Mouse (Mus musculus): ENCODE measurements around the gene Myb. TPM values are rescaled to one million over a fixed set of nuclear protein-coding genes. Genes with fewer than 3 reads are reported as not detected.

The Myb gene
- polyA plus RNA-seq, 1 experiment, result 0.09 TPM

DNA sequence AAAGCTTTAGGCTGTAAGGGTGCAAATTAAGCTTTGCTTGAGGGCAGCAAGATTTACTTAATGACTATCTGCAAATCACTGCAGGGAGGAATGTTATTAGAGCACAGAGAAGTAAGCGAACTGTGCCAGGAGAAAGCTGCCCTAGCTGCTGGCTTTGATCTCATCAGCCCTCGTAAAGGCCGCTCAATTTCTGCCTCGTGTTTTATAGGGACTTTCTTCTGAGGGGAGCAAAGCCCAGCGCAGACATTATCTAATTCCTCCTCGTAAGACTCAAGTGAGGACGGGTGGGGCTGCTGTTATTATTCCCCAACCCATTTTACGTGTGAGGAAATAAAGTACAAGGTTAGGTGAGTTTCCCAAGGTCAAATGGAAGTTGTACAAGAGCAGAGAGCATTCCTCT is 34.8 kb upstream of the Myb start:
- Histone ChIP-seq H3K36me3 (ENCODE audit: control insufficient read depth) (no peaks in the 10 kb centered on the region), H3K9me3 (ENCODE audit: control insufficient read depth, low read length) (no peaks in the 10 kb centered on the region), H3K4me1 (ENCODE audit: control insufficient read depth) (peaks cover 77% of the 10 kb centered on the region), H3K27me3 (ENCODE audit: control insufficient read depth) (no peaks in the 10 kb centered on the region), H3K4me3 (replicated peaks) (no peak overlapping the region)
- no peak for TF ChIP-seq GATA1 (IDR thresholded peaks at IDR 0.05; ENCODE audit: low read length)
- no peak for TF ChIP-seq TAL1 (IDR thresholded peaks at IDR 0.05; ENCODE audit: low read length)

DNA sequence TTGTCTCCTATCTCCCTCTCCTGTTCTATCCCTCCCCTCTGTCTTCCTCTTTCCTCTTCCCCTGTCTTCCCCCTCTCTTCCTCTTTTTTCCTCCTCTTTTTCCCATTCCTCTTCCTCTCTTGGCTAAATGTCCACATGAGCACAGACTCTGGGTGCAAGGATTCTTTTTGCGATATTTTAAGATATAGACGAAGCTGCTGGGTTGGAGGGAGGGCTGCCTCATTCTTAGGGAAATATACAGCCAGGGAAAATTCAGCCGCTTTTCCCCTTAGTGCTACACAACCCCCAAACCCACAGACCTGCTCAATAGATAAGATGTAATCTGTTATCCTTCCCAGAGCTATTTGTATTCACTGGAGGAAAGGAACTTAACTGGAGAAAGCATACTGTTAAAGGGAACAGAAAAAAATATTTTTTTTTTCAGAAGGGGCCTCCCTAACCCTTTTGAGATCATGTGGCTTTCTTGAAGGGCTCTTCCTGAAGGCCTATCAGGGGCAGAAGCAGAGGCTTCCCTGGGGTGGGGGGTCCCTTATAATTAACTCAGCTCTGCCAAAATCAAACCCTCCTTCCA is 33.2 kb upstream of the Myb start:
- Histone ChIP-seq H3K4me1 (ENCODE audit: control insufficient read depth) (peaks cover 83% of the 10 kb centered on the region), H3K9me3 (ENCODE audit: control insufficient read depth, low read length) (no peaks in the 10 kb centered on the region), H3K4me3 (replicated peaks) (no peak overlapping the region), H3K27me3 (ENCODE audit: control insufficient read depth) (no peaks in the 10 kb centered on the region), H3K36me3 (ENCODE audit: control insufficient read depth) (no peaks in the 10 kb centered on the region)
- no peak for TF ChIP-seq GATA1 (IDR thresholded peaks at IDR 0.05; ENCODE audit: low read length)
- TF ChIP-seq TAL1 (IDR thresholded peaks at IDR 0.05; ENCODE audit: low read length), result no peak

DNA sequence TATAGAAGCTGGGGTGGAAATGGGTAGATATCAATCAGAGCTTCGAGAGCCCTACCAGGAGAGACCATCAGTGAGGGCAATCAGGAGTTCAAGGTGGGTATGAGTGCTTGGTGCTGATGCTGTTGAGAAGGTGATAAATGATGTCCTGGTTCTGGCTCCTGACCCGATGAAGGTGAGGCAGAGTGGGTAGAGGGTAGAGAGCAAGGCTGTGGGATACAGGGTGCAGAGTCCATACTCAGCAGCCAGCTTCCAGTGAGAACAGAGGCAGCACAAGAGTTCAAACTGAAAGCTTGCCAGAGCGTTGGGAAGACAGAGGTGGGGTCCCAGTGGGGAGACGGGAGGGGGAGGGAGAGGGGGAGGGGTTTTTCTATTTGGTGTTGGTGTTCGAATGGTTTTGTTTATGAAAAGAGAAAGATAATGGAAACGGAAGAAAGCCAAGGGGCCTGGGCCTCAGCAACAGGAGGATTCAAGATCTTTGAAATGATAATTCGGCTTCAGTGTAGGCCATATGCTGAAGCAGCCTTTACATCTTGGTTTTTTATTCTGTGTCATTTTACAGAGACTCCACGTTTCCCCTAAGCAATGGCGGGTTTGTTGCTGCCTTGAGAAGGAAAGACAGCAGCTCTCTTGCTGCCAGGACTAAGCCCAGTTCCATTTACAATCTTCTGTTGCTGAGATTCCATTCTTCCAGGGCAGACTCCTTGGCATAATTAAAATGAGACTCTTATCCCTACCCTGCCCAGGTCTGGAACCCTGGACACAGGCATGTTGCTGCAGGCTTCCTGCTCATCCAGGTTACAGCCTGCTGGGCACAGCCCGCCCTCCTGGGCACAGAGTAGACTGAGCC is 32.5 kb upstream of the Myb start:
- H3K36me3 ChIP-seq (ENCODE audit: control insufficient read depth), result no peaks in the 10 kb centered on the region
- H3K4me1 ChIP-seq (ENCODE audit: control insufficient read depth), result peaks cover 85% of the 10 kb centered on the region
- H3K4me3 ChIP-seq (replicated peaks), result no peak overlapping the region
- TF ChIP-seq TAL1 (IDR thresholded peaks at IDR 0.05; ENCODE audit: low read length) (no peak), GATA1 (IDR thresholded peaks at IDR 0.05; ENCODE audit: low read length) (no peak)
- no peaks in the 10 kb centered on the region for H3K27me3 ChIP-seq (ENCODE audit: control insufficient read depth)
- H3K9me3 ChIP-seq (ENCODE audit: control insufficient read depth, low read length), result no peaks in the 10 kb centered on the region

DNA sequence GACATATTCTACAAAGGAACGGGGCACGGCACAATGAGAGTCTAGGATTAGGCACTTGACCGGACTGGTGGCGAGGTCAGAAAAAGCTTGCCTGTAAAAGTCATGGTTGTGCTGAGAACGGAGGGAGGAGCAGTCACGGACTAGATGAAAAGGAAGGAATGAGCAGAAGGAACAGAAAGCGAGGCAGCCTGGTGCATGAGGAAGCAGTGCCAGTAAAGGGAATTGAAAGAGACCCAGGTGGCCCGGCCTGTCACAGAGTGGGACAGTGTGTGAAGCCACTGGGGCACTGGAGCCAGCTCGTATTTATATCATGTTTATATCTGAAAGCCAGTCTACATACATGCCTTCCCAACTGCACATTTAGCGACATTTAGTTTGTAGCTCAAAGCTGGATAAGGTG is 31.7 kb upstream of the Myb start:
- TF ChIP-seq GATA1 (IDR thresholded peaks at IDR 0.05; ENCODE audit: low read length), result no peak
- TF ChIP-seq TAL1 (IDR thresholded peaks at IDR 0.05; ENCODE audit: low read length), result no peak
- H3K36me3 ChIP-seq (ENCODE audit: control insufficient read depth), result no peaks in the 10 kb centered on the region
- H3K4me1 ChIP-seq (ENCODE audit: control insufficient read depth), result peaks cover 81% of the 10 kb centered on the region
- H3K9me3 ChIP-seq (ENCODE audit: control insufficient read depth, low read length), result no peaks in the 10 kb centered on the region
- H3K27me3 ChIP-seq (ENCODE audit: control insufficient read depth), result no peaks in the 10 kb centered on the region
- no peak overlapping the region for H3K4me3 ChIP-seq (replicated peaks)

GRCm38 (mm10) chr10:21189756-21190397 is 29.1 kb upstream of the Myb start:
- peaks cover 63% of the 10 kb centered on the region for H3K4me1 ChIP-seq (ENCODE audit: control insufficient read depth)

GRCm38 (mm10) chr10:21189275-21189601 is 28.5 kb upstream of the Myb start:
- H3K27me3 ChIP-seq (ENCODE audit: control insufficient read depth), result no peaks in the 10 kb centered on the region
- H3K9me3 ChIP-seq (ENCODE audit: control insufficient read depth, low read length), result no peaks in the 10 kb centered on the region
- peak overlapping the region; percentile 69 for H3K4me3 ChIP-seq (replicated peaks)
- H3K4me1 ChIP-seq (ENCODE audit: control insufficient read depth), result peaks cover 58% of the 10 kb centered on the region
- H3K36me3 ChIP-seq (ENCODE audit: control insufficient read depth), result no peaks in the 10 kb centered on the region
- TF ChIP-seq TAL1 (IDR thresholded peaks at IDR 0.05; ENCODE audit: low read length) (no peak), GATA1 (IDR thresholded peaks at IDR 0.05; ENCODE audit: low read length) (no peak)

More at GRCm38 (mm10) chr10:21189756-21190397, 29.1 kb upstream of the Myb start:
- no peak for TF ChIP-seq TAL1 (IDR thresholded peaks at IDR 0.05; ENCODE audit: low read length)
- TF ChIP-seq GATA1 (IDR thresholded peaks at IDR 0.05; ENCODE audit: low read length), result no peak
- Histone ChIP-seq H3K9me3 (ENCODE audit: control insufficient read depth, low read length) (no peaks in the 10 kb centered on the region), H3K4me3 (replicated peaks) (no peak overlapping the region), H3K27me3 (ENCODE audit: control insufficient read depth) (no peaks in the 10 kb centered on the region), H3K36me3 (ENCODE audit: control insufficient read depth) (no peaks in the 10 kb centered on the region)

DNA sequence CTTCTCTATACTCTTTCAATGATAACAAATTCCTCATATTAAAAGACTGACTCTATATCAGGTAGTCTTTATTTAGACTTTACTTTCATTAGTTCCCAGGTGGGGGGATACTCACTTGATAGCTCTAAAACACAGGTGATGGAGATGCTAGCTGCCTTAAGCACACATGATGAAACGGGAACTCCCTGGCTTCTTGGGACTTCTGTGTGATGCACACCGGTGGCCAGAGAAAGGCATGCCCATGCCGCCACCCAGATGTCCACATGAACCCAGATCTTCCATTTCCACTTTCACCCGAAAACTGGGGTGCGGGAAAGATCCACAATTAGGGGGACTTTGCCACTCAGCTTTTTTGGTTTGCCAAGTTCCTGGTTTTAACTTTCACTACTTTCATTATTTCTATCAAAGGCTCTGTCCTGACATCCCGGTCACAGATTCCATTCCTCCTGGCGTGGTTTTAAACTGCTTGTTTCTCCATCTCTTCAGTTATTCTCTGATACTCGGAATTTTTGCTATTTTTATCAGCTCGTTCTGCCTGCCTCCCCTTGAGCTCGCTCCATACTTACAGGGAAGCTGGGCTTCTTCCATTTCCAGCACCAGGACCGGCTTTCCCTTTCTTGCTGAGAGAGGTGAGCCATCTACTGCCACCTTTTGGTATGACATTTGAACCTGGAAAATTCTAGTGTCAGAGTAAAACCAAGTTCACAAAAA is 27.9 kb upstream of the Myb start:
- H3K9me3 ChIP-seq (ENCODE audit: control insufficient read depth, low read length), result no peaks in the 10 kb centered on the region
- H3K27me3 ChIP-seq (ENCODE audit: control insufficient read depth), result no peaks in the 10 kb centered on the region
- peaks cover 53% of the 10 kb centered on the region for H3K4me1 ChIP-seq (ENCODE audit: control insufficient read depth)
- TF ChIP-seq TAL1 (IDR thresholded peaks at IDR 0.05; ENCODE audit: low read length) (no peak), GATA1 (IDR thresholded peaks at IDR 0.05; ENCODE audit: low read length) (no peak)
- H3K36me3 ChIP-seq (ENCODE audit: control insufficient read depth), result no peaks in the 10 kb centered on the region
- peak overlapping the region; percentile 69 for H3K4me3 ChIP-seq (replicated peaks)

DNA sequence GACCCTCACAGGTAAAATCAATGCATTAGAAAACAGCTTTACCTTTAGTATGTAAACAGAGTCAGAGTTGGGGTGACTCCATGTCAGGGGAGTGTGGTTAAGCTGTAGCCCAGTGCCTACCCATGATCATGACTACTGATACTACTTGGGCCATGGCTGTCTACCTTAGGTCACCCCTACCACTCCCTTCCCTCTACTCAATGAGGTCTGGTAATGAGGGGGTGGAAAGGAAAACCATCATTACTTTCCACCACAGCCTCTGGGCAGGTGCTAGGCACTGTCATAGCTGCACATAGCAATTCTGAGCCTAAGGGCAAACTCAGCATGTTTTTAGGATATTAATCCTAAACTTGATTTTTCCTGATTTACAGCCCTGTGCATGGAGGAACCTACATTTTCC is 27.1 kb upstream of the Myb start:
- no peak for TF ChIP-seq TAL1 (IDR thresholded peaks at IDR 0.05; ENCODE audit: low read length)
- TF ChIP-seq GATA1 (IDR thresholded peaks at IDR 0.05; ENCODE audit: low read length), result no peak
- H3K4me1 ChIP-seq (ENCODE audit: control insufficient read depth), result peaks cover 45% of the 10 kb centered on the region
- H3K27me3 ChIP-seq (ENCODE audit: control insufficient read depth), result no peaks in the 10 kb centered on the region
- H3K36me3 ChIP-seq (ENCODE audit: control insufficient read depth), result no peaks in the 10 kb centered on the region
- no peak overlapping the region for H3K4me3 ChIP-seq (replicated peaks)
- no peaks in the 10 kb centered on the region for H3K9me3 ChIP-seq (ENCODE audit: control insufficient read depth, low read length)

GRCm38 (mm10) chr10:21186733-21187132 is 25.9 kb upstream of the Myb start:
- Histone ChIP-seq H3K4me3 (replicated peaks) (no peak overlapping the region), H3K4me1 (ENCODE audit: control insufficient read depth) (peaks cover 33% of the 10 kb centered on the region), H3K36me3 (ENCODE audit: control insufficient read depth) (no peaks in the 10 kb centered on the region), H3K27me3 (ENCODE audit: control insufficient read depth) (no peaks in the 10 kb centered on the region), H3K9me3 (ENCODE audit: control insufficient read depth, low read length) (peaks cover 3% of the 10 kb centered on the region; the same call in 1 of the 2 replicates)
- TF ChIP-seq GATA1 (IDR thresholded peaks at IDR 0.05; ENCODE audit: low read length) (no peak), TAL1 (IDR thresholded peaks at IDR 0.05; ENCODE audit: low read length) (no peak)

All from erythroblast, embryonic 14.5 days (primary cell).